Mouse (Mus musculus) thymus, adult 2 months (tissue): ENCODE measurements around the gene Zfpl1.

ENCODE experiments used
- CTCF ChIP-seq: fragments of 200-500 bp; IDR thresholded peaks from 2 replicates; pipeline ENCODE4 v1.5.1; 2012; ENCODE audit warnings: mild to moderate bottlenecking, control low read depth, low read length, moderate library complexity, borderline replicate concordance; ENCODE audit not compliant: control insufficient read depth, poor library complexity, insufficient read depth; ENCODE audit errors: extremely low read depth
- POLR2A ChIP-seq: fragments of 200-500 bp; IDR thresholded peaks from 2 replicates; pipeline ENCODE4 v1.6.1; 2012; ENCODE audit warnings: mild to moderate bottlenecking, low read length, control low read depth, moderate library complexity; ENCODE audit not compliant: control insufficient read depth, poor library complexity, insufficient read depth; ENCODE audit errors: extremely low read depth

DNA sequence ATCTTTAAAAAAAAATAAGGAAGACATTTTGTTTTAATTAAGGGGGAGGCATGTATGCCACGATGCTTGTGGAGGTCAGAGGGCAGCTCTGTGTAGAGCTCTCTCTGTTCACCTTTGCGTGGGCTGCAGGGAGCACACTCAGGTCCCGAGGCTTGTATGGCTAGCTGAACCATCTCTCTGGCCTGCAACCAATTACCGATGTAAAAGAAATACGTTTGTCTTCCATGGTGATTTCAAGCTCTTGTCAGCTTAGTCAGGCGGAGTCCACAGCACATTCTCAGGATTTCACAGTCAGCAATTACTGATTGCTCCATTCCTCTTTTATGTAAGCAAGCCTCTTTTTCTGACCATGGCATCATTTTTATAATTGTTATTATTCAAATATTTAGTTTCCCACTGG is 16.4 kb upstream of the Zfpl1 start:
- TF ChIP-seq CTCF, result no peak
- TF ChIP-seq POLR2A, result no peak
